Mouse (Mus musculus) left cerebral cortex, postnatal 25 days (tissue): Measurements from ENCODE around the gene Nfe2. TPM values are rescaled to one million over a fixed set of nuclear protein-coding genes. Genes with fewer than 3 reads are reported as not detected.

Experiments
- DNase-seq, 2 experiments: peaks; one replicate each; pipeline ENCODE4 v3.0.0; 2022; ENCODE audit warnings: low spot score in 2 of 2, mixed read lengths in 1 of 2
- intact Hi-C: fragments of 180-260 bp; cut with DNase I; formaldehyde crosslinking; loops from one replicate; pipeline ENCODE4 v1.15.1; 2025
- total RNA-seq, 2 experiments: library from RNA; stranded (reverse); gene quantifications; 2 replicates each; pipeline ENCODE4 v1.2.3; 2021

Nfe2 gene
- not detected for total RNA-seq

DNA sequence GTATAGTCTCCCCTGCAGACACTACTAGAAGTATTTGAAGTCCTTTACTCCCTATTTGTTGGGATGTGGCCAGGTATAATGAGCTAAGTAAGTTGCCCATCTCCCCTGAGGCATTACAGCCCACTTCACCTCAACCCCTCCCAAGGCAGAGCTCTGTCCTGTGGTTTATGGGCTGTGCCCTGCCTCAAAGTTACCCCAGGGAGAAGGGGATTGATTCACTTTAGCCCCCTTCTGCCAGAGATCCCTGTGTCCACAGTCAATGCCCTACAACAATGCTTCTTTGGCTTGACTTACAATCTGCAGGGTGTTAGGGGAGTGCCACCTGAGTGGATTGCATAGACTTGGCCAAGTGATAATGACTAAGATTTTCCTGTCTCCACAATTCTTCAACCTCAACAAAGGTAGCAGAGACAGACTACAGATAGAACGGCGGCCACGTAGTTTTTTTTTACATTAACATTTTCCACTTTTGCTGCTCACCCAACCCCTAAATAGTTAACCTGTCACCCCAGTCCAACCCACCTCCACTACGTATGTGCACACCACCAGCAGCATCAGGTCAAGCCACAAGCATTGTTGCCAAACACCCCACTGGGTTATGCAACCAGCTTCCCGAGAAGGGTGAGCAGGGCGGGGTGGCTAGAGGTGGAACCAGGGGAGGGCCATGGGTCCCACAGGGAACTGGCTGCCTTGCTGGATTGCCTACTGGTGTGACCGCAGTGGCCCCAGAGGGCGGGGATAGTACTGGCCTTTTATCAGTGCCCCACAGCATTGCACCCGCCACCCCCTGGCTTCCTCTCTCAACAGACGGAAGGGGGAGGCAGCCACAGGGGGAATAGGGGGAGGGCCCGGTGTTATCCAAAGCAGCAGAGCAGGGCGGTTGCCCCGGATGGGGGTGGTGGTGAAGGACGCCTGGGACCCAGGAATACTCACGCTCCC lies at the start of gene Nfe2:
TSS of gene Nfe2 (minus strand) at position 614 of the 939 bp plus-strand sequence.
- intact Hi-C loops: no loop called here
- DNase-seq: no peak

DNA sequence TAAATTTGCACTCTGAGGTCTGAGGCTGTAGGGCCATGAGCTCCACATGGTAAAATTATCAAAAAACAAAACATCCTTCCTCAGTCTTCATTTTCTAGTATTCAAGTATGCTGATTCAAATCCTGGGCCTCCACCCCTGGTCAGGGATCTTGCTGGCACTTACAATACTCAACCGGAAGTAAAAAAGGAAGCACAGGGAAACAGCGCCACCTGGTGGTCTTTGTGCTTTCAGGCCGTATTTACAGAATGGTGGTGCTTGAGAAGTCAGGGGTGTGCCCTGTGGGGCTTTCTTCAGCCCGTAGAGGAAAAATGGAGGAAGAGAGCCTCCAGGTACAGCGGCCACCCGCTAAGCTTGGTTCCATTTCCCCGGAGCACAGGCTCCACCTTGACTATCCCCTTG lies 48.9 kb upstream of the Nfe2 start:
- intact Hi-C loops: loop anchor here (1.0 to 2.0 kb wide), 3 partner anchors 22 to 124 kb away; no protein-coding TSS in a partner anchor
- DNase-seq: peak; percentile 91 to 95

DNA sequence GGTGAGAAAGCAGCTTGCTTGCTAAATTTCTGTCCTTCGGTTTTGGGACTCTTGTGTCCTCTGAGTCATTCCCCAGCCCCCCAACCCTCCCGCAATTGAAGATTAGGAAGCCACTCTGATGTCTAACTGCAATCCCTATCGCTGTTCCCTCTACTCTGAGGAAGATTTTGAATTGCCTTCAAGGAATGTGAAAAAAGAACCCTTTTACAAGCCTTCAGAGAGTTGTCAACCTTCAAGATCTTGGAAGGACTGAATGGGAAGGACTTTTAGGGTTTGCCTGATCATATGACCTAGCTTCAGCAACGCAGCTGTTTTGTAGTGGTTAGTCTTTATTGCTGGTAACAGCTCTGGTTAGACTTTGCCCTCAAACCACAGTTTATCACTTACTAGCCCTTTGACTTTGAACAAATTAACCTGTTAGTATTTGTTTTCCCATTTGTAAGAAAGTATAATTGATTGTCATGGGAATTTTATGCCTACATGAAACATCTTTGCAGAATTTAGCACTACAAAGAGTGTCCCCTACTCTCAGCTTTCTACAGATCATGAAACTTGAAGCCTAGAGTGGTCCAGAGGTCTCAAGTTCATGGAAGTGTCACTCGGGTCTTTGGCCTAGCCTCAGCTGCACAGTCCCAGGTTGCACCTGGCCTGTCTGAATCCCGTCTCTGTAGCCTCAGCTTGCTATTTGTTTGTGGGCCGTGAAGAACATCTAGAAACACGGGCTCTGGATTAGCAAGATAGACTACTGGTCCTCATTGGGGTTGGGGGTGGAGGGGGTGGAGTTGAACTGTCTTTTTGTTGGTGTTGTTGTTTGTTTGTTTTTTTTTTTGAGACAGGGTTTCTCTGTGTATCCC lies 47.8 kb upstream of the Nfe2 start:
- DNase-seq: no peak
- intact Hi-C loops: loop anchor here (2.0 kb wide), 3 partner anchors 21 to 65 kb away; partner anchors contain the start of gene Hnrnpa1

- intact Hi-C loops: loop anchor here (2.0 kb wide), 1 partner anchor 64 kb away; the partner anchor contains the start of gene Hnrnpa1
- DNase-seq: peak; percentile 97 to 99
These were observed 47.0 kb upstream of the Nfe2 start for GRCm38 (mm10) chr15:103305070-103305678.

DNA sequence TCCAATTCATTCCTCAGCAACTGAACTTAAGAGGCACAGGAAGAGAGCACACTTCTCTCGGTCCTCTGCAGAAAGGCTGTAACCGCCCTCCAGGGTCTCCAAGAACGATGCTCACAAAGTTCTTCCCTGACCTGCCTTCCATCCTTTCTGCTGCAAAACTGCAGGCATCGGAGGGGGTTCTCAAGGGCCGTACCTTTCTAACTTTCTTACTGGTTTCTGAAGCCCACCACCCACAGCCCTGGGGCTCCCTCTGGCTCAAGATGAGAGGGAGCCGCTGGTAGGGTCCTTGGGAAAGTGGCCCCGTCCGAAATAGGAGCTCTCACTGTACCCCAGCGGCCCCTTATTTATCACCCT lies 46.4 kb upstream of the Nfe2 start:
- intact Hi-C loops: loop anchor here (2.0 kb wide), 1 partner anchor 64 kb away; the partner anchor contains the start of gene Hnrnpa1
- no peak for DNase-seq

DNA sequence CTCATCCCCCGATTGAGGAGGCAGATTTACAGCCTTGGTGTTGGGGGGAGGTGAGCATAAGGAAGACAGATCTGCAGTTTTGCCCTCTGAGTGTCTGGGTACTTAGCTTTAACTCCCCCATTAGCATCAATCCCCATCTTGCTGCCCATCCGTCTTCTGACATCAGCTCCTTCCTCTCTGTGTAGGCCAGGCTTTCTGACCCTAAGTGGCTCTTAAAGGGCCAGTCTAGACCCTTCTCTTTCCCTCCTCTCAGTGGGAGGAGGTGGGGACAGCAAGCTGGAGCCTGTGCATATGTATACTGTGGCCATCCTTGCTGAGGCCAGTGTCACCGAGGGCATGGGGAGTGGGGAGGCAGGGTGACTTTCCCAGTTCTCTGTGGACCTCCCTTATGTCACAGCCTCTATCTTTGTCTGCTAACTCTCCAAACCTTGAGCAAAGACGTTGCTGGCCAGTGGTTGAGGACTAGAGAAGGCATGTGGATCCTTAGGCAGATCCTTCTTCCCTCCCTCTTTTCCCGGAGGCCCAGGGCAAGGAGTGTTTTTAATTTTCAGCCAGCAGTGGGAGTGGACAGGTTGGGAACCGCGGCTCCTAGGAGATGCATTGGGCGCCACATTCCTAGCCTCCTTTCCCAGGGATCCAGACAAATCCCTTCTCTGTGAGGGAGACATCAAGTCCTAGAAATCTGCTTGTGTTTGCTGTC lies 45.9 kb upstream of the Nfe2 start:
- intact Hi-C loops: loop anchor here (2.0 kb wide), 1 partner anchor 63 kb away; the partner anchor contains the start of gene Hnrnpa1
- DNase-seq: no peak

- intact Hi-C loops: no loop called here
- DNase-seq: no peak
These were observed 44.3 kb upstream of the Nfe2 start for GRCm38 (mm10) chr15:103302341-103303021.

DNA sequence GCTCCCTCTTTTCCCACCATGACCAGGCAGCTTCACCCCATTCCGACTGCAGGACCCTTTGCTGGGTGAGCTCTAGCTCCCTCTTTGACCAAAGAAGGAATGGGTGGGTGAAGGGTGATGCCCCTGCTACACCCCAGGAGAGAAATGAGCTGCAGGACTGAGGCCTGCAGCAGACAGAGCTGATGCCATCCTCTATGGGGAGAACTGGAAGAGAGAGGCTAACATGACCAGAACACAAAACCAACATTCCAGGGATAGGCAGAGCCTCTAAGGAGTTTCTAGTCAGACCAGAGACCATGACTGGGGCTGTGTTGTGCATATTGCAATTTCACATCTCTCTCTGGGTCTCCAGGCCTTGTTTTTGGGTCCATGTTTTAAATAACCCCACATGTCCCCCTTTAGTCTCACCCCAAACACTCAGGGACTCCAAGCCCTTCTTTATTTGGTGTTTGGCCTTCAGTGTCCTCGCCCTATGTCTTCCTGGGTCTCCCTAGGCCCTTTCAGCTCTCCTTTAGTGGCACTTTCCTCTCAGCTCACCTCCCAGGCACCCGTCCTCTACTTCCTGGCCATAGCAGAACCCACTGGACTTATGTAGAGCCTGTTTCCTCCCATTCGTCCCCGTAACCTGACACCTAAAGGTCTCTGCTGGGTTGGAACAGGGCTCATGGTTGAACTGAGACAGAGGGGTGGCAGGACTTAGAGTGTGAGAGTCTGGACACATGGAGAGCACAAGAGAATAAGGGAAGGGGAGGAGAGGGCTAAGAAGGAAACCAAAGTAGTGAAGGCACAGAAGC lies 43.5 kb upstream of the Nfe2 start:
- intact Hi-C loops: no loop called here

GRCm38 (mm10) chr15:103301046-103301445 lies 42.8 kb upstream of the Nfe2 start:
- DNase-seq: no peak
- intact Hi-C loops: no loop called here

More for the DNA sequence above, 43.5 kb upstream of the Nfe2 start:
- no peak for DNase-seq

- DNase-seq: no peak
- intact Hi-C loops: no loop called here
These were observed 42.4 kb upstream of the Nfe2 start for GRCm38 (mm10) chr15:103300560-103300959.

DNA sequence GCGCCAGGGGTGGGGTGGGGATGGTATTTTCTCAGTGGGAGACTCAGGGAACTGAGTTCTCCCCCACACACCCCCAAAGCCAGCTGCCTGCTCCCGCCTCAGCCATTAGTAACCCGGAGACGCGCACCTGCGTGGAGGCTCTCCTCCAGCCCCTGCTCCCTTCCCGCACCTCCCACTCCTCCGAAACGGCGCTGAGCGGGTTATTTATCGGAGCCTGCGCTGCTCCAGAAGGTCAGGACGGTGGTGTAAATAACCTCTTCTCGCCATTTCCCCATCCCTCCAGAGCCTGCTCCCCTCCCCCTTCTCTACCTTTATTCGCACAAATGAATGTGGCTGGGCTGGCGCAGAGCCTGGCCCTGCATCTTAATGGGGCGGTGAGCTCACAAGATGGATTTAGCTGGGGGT lies 41.9 kb upstream of the Nfe2 start:
- DNase-seq: peak; percentile 62 to 70
- intact Hi-C loops: no loop called here

DNA sequence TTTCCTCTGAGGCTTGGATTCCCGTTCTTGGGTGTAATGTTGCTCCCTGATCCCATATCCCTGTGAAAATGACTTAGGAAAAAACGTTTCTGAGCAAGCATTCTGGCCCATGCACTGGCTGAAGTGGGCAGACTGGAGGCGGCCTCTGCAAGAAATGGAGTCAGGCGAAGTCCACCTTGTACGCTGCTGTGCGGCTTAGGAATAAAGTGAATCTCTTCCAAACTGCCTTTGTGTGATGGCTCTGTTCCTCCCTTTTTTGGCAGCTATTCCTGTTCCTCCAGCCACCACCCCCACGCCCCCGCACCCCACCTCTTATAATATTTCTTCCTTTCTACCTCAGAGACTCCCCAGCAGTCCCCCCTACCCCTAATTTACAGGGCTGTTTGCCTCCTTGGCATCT lies 41.4 kb upstream of the Nfe2 start:
- DNase-seq: no peak
- intact Hi-C loops: no loop called here

- DNase-seq: no peak
- intact Hi-C loops: no loop called here
These were observed 40.8 kb upstream of the Nfe2 start for GRCm38 (mm10) chr15:103298861-103299616.

- intact Hi-C loops: no loop called here
- DNase-seq: no peak
These were observed 39.8 kb upstream of the Nfe2 start for GRCm38 (mm10) chr15:103298026-103298425.

GRCm38 (mm10) chr15:103297313-103297712 lies 39.1 kb upstream of the Nfe2 start:
- intact Hi-C loops: no loop called here
- DNase-seq: no peak

DNA sequence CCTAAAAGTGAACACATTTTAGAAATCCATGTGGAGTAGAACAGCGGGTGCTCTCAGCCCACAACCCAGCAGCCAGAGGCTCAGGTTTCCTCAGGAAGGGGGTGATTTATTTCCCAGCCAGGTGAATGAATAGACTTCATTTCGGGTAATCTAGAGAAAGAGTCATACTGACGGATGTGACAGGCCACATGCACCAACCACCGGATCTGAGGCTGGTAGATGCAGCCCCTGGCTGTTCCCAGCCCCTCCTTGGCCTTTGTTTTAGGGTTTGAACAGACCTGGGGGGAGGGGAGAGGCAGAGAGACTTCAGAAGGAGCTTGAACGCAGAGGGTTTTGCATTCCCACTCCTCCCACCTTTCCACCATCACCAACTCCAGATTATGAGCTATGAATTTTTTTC lies 37.6 kb upstream of the Nfe2 start:
- DNase-seq: no peak
- intact Hi-C loops: no loop called here

DNA sequence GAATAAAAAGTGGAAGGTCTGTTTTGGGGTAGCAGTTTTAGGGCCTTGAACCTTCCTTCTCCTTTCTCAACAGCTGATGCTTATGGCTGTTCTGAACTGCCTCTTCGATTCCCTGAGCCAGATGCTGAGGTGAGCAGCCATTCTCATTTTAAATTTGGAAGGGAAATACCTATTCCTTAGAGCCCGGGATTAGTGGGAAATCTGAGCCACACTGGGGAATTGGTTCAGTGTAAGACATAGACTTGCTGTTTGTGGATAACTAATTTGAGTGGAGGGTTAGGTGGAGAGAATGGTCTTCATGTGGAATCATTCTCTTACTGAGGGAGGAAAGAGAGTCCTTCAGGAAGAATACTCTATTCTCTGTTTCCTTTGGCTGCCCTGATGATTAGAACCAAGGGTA lies 36.4 kb upstream of the Nfe2 start:
- no peak for DNase-seq
- intact Hi-C loops: no loop called here
